Mouse (Mus musculus): ENCODE results near the gene Inpp5k.
"Not testable (repeated sequence)": the region's sequence is repeated elsewhere in the genome, so short reads cannot be mapped to it uniquely, and the experiment has no call there.

The Inpp5k gene

GRCm38 (mm10) chr11:75679439-75680171 is 48.8 kb downstream of the Inpp5k start:
- peak; percentile 62 to 63 for DNase-seq

GRCm38 (mm10) chr11:75684462-75684861 is 53.7 kb downstream of the Inpp5k start:
- no peak for DNase-seq

- no peak for DNase-seq
Observed at GRCm38 (mm10) chr11:75684956-75685355, 54.2 kb downstream of the Inpp5k start.

GRCm38 (mm10) chr11:75687343-75687993 is 56.7 kb downstream of the Inpp5k start:
- peak in 1 of 2 experiments; percentile 37 for DNase-seq

GRCm38 (mm10) chr11:75688132-75688531 is 57.3 kb downstream of the Inpp5k start:
- no peak for DNase-seq

GRCm38 (mm10) chr11:75689977-75690376 is 59.2 kb downstream of the Inpp5k start:
- DNase-seq, result no peak

GRCm38 (mm10) chr11:75691047-75691446 is 60.3 kb downstream of the Inpp5k start:
- no peak for DNase-seq

- no peak for DNase-seq
Observed at GRCm38 (mm10) chr11:75693570-75693969, 62.8 kb downstream of the Inpp5k start.

- not testable (repeated sequence) for DNase-seq
Observed at GRCm38 (mm10) chr11:75697464-75697863, 66.7 kb downstream of the Inpp5k start.

Measured in kidney, adult 8-10 months (tissue).